Mouse (Mus musculus): ENCODE results near the gene Prcc. TPM values are rescaled to one million over a fixed set of nuclear protein-coding genes. Genes with fewer than 3 reads are reported as not detected.
A peak's percentile ranks its signal among the peaks of the same experiment; 100 is the strongest.

Gene Prcc
- polyA plus RNA-seq, 1 experiment from 2014 or later: 17.3 TPM

GRCm38 (mm10) chr3:87857666-87858065 is 27.7 kb downstream of the Prcc start:
- H3K4me3 ChIP-seq: no peak overlapping the region
- no peak for DNase-seq (ENCODE audit: extremely low spot score, low spot score)
- no peaks in the 10 kb centered on the region for H3K27me3 ChIP-seq (ENCODE audit: poor library complexity, severe bottlenecking)
- H3K9me3 ChIP-seq: 0 out of 2 replicates have a peak, but pooled peaks cover 2% of the 10 kb centered on the region
- peaks cover 14% of the 10 kb centered on the region for H3K4me1 ChIP-seq
- peaks cover 71% of the 10 kb centered on the region for H3K36me3 ChIP-seq (replicated peaks)
- H3K27ac ChIP-seq: no peak overlapping the region
- 86% methylated on average over 8 of the region's 8 CpGs for WGBS

- H3K27me3 ChIP-seq (ENCODE audit: poor library complexity, severe bottlenecking): no peaks in the 10 kb centered on the region
- H3K4me1 ChIP-seq: peaks cover 14% of the 10 kb centered on the region
- H3K36me3 ChIP-seq (replicated peaks): peaks cover 54% of the 10 kb centered on the region
- WGBS: 92% methylated on average over 8 of the region's 8 CpGs
- no peak for DNase-seq (ENCODE audit: extremely low spot score, low spot score)
- 0 out of 2 replicates have a peak, but pooled peaks cover 2% of the 10 kb centered on the region for H3K9me3 ChIP-seq
- H3K27ac ChIP-seq: no peak overlapping the region
- H3K4me3 ChIP-seq: no peak overlapping the region
Observed at GRCm38 (mm10) chr3:87855936-87856335, 29.5 kb downstream of the Prcc start.

- H3K27ac ChIP-seq: no peak overlapping the region
- 0 out of 2 replicates have a peak, but pooled peaks cover 2% of the 10 kb centered on the region for H3K9me3 ChIP-seq
- no peak for DNase-seq (ENCODE audit: extremely low spot score, low spot score)
- WGBS: 77% methylated on average over 7 of the region's 7 CpGs
- H3K4me1 ChIP-seq: peaks cover 14% of the 10 kb centered on the region
- no peak overlapping the region for H3K4me3 ChIP-seq
- peaks cover 45% of the 10 kb centered on the region for H3K36me3 ChIP-seq (replicated peaks)
- H3K27me3 ChIP-seq (ENCODE audit: poor library complexity, severe bottlenecking): no peaks in the 10 kb centered on the region
Observed at GRCm38 (mm10) chr3:87854795-87855568, 30.4 kb downstream of the Prcc start.

GRCm38 (mm10) chr3:87849117-87849516 is 36.3 kb downstream of the Prcc start:
- no peaks in the 10 kb centered on the region for H3K27me3 ChIP-seq (ENCODE audit: poor library complexity, severe bottlenecking)
- H3K4me1 ChIP-seq: peaks cover 9% of the 10 kb centered on the region
- no peaks in the 10 kb centered on the region for H3K36me3 ChIP-seq (replicated peaks)
- H3K27ac ChIP-seq: no peak overlapping the region
- no peak for DNase-seq (ENCODE audit: extremely low spot score, low spot score)
- WGBS: 86% methylated on average over 14 of the region's 14 CpGs
- H3K9me3 ChIP-seq: no peaks in the 10 kb centered on the region
- no peak overlapping the region for H3K4me3 ChIP-seq

GRCm38 (mm10) chr3:87847680-87848079 is 37.7 kb downstream of the Prcc start:
- 83% methylated on average over 5 of the region's 5 CpGs for WGBS
- no peaks in the 10 kb centered on the region for H3K36me3 ChIP-seq (replicated peaks)
- no peaks in the 10 kb centered on the region for H3K9me3 ChIP-seq
- no peaks in the 10 kb centered on the region for H3K27me3 ChIP-seq (ENCODE audit: poor library complexity, severe bottlenecking)
- H3K27ac ChIP-seq: 0 out of 2 replicates have a peak overlapping the region, but pooled peaks have one; percentile 11
- no peak overlapping the region for H3K4me3 ChIP-seq
- no peaks in the 10 kb centered on the region for H3K4me1 ChIP-seq
- DNase-seq (ENCODE audit: extremely low spot score, low spot score): no peak

- Histone ChIP-seq H3K27me3 (ENCODE audit: poor library complexity, severe bottlenecking) (no peaks in the 10 kb centered on the region), H3K9me3 (no peaks in the 10 kb centered on the region), H3K27ac (no peak within 1 kb of the TSS), H3K4me3 (no peak within 1 kb of the TSS), H3K4me1 (no peaks in the 10 kb centered on the region), H3K36me3 (replicated peaks) (no peaks in the 10 kb centered on the region)
- 78% methylated on average over 7 of the region's 7 CpGs for WGBS
- DNase-seq (ENCODE audit: extremely low spot score, low spot score): no peak
Observed at GRCm38 (mm10) chr3:87846650-87847110, 38.7 kb downstream of the Prcc start, which contains the start of gene Sh2d2a. Gene Sh2d2a (plus strand): TSS chr3:87846755.

GRCm38 (mm10) chr3:87846186-87846585 is 39.2 kb downstream of the Prcc start:
- Histone ChIP-seq H3K36me3 (replicated peaks) (no peaks in the 10 kb centered on the region), H3K4me3 (no peak overlapping the region), H3K27ac (no peak overlapping the region), H3K4me1 (no peaks in the 10 kb centered on the region), H3K27me3 (ENCODE audit: poor library complexity, severe bottlenecking) (no peaks in the 10 kb centered on the region), H3K9me3 (no peaks in the 10 kb centered on the region)
- WGBS: 78% methylated on average over 4 of the region's 4 CpGs
- DNase-seq (ENCODE audit: extremely low spot score, low spot score): no peak

- Histone ChIP-seq H3K27ac (no peak overlapping the region), H3K36me3 (replicated peaks) (no peaks in the 10 kb centered on the region), H3K9me3 (no peaks in the 10 kb centered on the region), H3K4me3 (no peak overlapping the region), H3K4me1 (no peaks in the 10 kb centered on the region), H3K27me3 (ENCODE audit: poor library complexity, severe bottlenecking) (peaks cover under 1% of the 10 kb centered on the region; the same call in 1 of the 2 replicates)
- WGBS: 85% methylated on average over 4 of the region's 4 CpGs
- DNase-seq (ENCODE audit: extremely low spot score, low spot score): no peak
Observed at GRCm38 (mm10) chr3:87844981-87845380, 40.4 kb downstream of the Prcc start.

- H3K9me3 ChIP-seq: no peaks in the 10 kb centered on the region
- H3K4me3 ChIP-seq: no peak overlapping the region
- H3K27me3 ChIP-seq (ENCODE audit: poor library complexity, severe bottlenecking): peaks cover 14% of the 10 kb centered on the region; the same call in 1 of the 2 replicates
- no peak for DNase-seq (ENCODE audit: extremely low spot score, low spot score)
- H3K27ac ChIP-seq: no peak overlapping the region
- H3K4me1 ChIP-seq: no peaks in the 10 kb centered on the region
- H3K36me3 ChIP-seq (replicated peaks): no peaks in the 10 kb centered on the region
Observed at GRCm38 (mm10) chr3:87840858-87841257, 44.5 kb downstream of the Prcc start.

- no peaks in the 10 kb centered on the region for H3K4me1 ChIP-seq
- no peak overlapping the region for H3K4me3 ChIP-seq
- peaks cover 14% of the 10 kb centered on the region; the same call in 1 of the 2 replicates for H3K27me3 ChIP-seq (ENCODE audit: poor library complexity, severe bottlenecking)
- no peaks in the 10 kb centered on the region for H3K36me3 ChIP-seq (replicated peaks)
- peak; percentile 76 for DNase-seq (ENCODE audit: extremely low spot score, low spot score)
- no peaks in the 10 kb centered on the region for H3K9me3 ChIP-seq
- WGBS: 2% methylated on average over 4 of the region's 4 CpGs
- H3K27ac ChIP-seq: no peak overlapping the region
Observed at GRCm38 (mm10) chr3:87838622-87839021, 46.8 kb downstream of the Prcc start.

GRCm38 (mm10) chr3:87833482-87833881 is 51.9 kb downstream of the Prcc start:
- Histone ChIP-seq H3K4me1 (no peaks in the 10 kb centered on the region), H3K4me3 (no peak overlapping the region)
- WGBS: 70% methylated on average over 5 of the region's 5 CpGs

GRCm38 (mm10) chr3:87832109-87832859 is 53.1 kb downstream of the Prcc start:
- Histone ChIP-seq H3K27me3 (ENCODE audit: poor library complexity, severe bottlenecking) (no peaks in the 10 kb centered on the region), H3K27ac (no peak overlapping the region), H3K4me3 (no peak overlapping the region), H3K9me3 (no peaks in the 10 kb centered on the region), H3K36me3 (replicated peaks) (no peaks in the 10 kb centered on the region), H3K4me1 (no peaks in the 10 kb centered on the region)
- DNase-seq (ENCODE audit: extremely low spot score, low spot score): no peak
- WGBS: 90% methylated on average over 7 of the region's 7 CpGs

More at GRCm38 (mm10) chr3:87833482-87833881, 51.9 kb downstream of the Prcc start:
- Histone ChIP-seq H3K36me3 (replicated peaks) (no peaks in the 10 kb centered on the region), H3K27ac (no peak overlapping the region), H3K9me3 (no peaks in the 10 kb centered on the region), H3K27me3 (ENCODE audit: poor library complexity, severe bottlenecking) (no peaks in the 10 kb centered on the region)
- no peak for DNase-seq (ENCODE audit: extremely low spot score, low spot score)

- no peak overlapping the region for H3K4me3 ChIP-seq
- no peaks in the 10 kb centered on the region for H3K27me3 ChIP-seq (ENCODE audit: poor library complexity, severe bottlenecking)
- whole genome bisulfite sequencing: 58% methylated on average over 10 of the region's 10 CpGs
- no peaks in the 10 kb centered on the region for H3K9me3 ChIP-seq
- H3K27ac ChIP-seq: no peak overlapping the region
- H3K36me3 ChIP-seq (replicated peaks): no peaks in the 10 kb centered on the region
- no peaks in the 10 kb centered on the region for H3K4me1 ChIP-seq
- DNase-seq (ENCODE audit: extremely low spot score, low spot score): no peak
Observed at GRCm38 (mm10) chr3:87829025-87829424, 56.4 kb downstream of the Prcc start.

Measured in forebrain, embryonic 10.5 days (tissue).